Mouse (Mus musculus): ENCODE measurements around the gene Klf6. TPM values are rescaled to one million over a fixed set of nuclear protein-coding genes. Genes with fewer than 3 reads are reported as not detected.

The Klf6 gene
- polyA plus RNA-seq, 1 experiment from 2014 or later: 63.8 TPM

DNA sequence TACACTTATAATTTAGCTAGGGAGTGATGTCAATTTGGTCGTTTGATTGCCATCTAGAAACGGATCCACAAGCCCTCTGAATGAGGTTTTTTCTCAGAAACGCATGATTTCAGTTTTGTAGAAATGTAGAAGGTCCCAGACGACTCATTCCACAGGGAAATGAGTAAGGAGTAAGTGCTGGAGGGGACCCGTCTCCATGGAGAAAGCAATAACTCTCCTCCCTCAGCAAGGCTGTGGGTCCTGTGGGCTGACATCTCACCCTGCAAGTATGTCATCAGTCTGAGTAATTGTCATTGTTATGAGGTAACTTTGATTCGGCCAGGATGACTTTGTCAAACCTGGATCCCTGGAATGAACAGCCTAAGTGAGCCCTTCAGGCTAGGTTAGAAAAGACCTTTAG lies 4.8 kb downstream of the Klf6 start:
- Histone ChIP-seq H3K27me3 (no peaks in the 10 kb centered on the region), H3K4me2 (no peak overlapping the region), H3K36me3 (replicated peaks) (peaks cover 38% of the 10 kb centered on the region), H3K4me1 (peaks cover 34% of the 10 kb centered on the region), H3K4me3 (replicated peaks) (no peak overlapping the region), H3K9ac (no peak overlapping the region), H3K9me3 (no peaks in the 10 kb centered on the region), H3K27ac (no peak overlapping the region)
- no peak for ATAC-seq (ENCODE audit: low FRiP score)
- WGBS: 90% methylated on average over 6 of the region's 6 CpGs

- H3K4me2 ChIP-seq: no peak overlapping the region
- ATAC-seq (ENCODE audit: low FRiP score): no peak
Observed at GRCm38 (mm10) chr13:5866532-5866931, 5.2 kb downstream of the Klf6 start.

DNA sequence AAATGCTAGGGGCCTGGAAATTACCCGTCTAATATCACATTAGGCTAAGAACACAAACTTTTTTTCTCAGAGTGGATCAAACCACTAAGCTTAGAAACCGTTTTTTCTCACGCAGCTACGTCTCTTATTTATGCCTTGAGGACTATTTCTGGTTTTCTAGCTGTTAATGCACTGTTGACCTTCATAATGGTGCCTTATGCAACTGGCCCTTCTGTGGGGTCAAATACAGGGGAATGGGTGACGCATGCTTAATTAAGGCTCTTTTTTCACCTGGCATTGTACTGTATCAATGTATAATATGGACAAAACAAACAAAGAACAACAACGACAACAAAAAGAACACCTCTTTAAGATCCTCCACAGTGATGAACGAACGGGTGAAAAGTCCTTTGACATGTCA lies 7.1 kb downstream of the Klf6 start:
- WGBS: 77% methylated on average over 8 of the region's 8 CpGs

More at GRCm38 (mm10) chr13:5866532-5866931, 5.2 kb downstream of the Klf6 start:
- Histone ChIP-seq H3K4me1 (peaks cover 34% of the 10 kb centered on the region), H3K9ac (no peak overlapping the region), H3K27ac (no peak overlapping the region), H3K27me3 (no peaks in the 10 kb centered on the region), H3K4me3 (replicated peaks) (no peak overlapping the region), H3K36me3 (replicated peaks) (peaks cover 38% of the 10 kb centered on the region), H3K9me3 (no peaks in the 10 kb centered on the region)
- 91% methylated on average over 5 of the region's 5 CpGs for whole genome bisulfite sequencing

GRCm38 (mm10) chr13:5869433-5869832 lies 8.2 kb downstream of the Klf6 start:
- H3K36me3 ChIP-seq (replicated peaks): peaks cover 38% of the 10 kb centered on the region
- H3K4me3 ChIP-seq (replicated peaks): no peak overlapping the region
- H3K27me3 ChIP-seq: no peaks in the 10 kb centered on the region
- H3K4me1 ChIP-seq: peaks cover 23% of the 10 kb centered on the region
- no peak overlapping the region for H3K4me2 ChIP-seq
- no peak overlapping the region for H3K27ac ChIP-seq
- H3K9me3 ChIP-seq: no peaks in the 10 kb centered on the region
- 33% methylated on average over 5 of the region's 5 CpGs for WGBS
- H3K9ac ChIP-seq: no peak overlapping the region
- no peak for ATAC-seq (ENCODE audit: low FRiP score)

More for the DNA sequence above, 7.1 kb downstream of the Klf6 start:
- Histone ChIP-seq H3K27me3 (no peaks in the 10 kb centered on the region), H3K4me1 (peaks cover 32% of the 10 kb centered on the region), H3K4me3 (replicated peaks) (no peak overlapping the region), H3K9ac (no peak overlapping the region), H3K4me2 (no peak overlapping the region), H3K36me3 (replicated peaks) (peaks cover 38% of the 10 kb centered on the region), H3K9me3 (no peaks in the 10 kb centered on the region), H3K27ac (no peak overlapping the region)
- no peak for ATAC-seq (ENCODE audit: low FRiP score)

- peaks cover 23% of the 10 kb centered on the region for H3K4me1 ChIP-seq
- peaks cover 38% of the 10 kb centered on the region for H3K36me3 ChIP-seq (replicated peaks)
- H3K27ac ChIP-seq: no peak overlapping the region
- peak overlapping the region; percentile 13; the same call in 1 of the 2 replicates for H3K4me2 ChIP-seq
- WGBS: 3% methylated on average over 7 of the region's 7 CpGs
- ATAC-seq (ENCODE audit: low FRiP score): 0 out of 2 replicates have a peak, but pooled peaks have one; percentile 39
- no peak overlapping the region for H3K4me3 ChIP-seq (replicated peaks)
- no peak overlapping the region for H3K9ac ChIP-seq
- H3K9me3 ChIP-seq: no peaks in the 10 kb centered on the region
- H3K27me3 ChIP-seq: no peaks in the 10 kb centered on the region
Observed at GRCm38 (mm10) chr13:5869842-5870241, 8.6 kb downstream of the Klf6 start.

- H3K27me3 ChIP-seq: no peaks in the 10 kb centered on the region
- no peak overlapping the region for H3K27ac ChIP-seq
- H3K36me3 ChIP-seq (replicated peaks): peaks cover 30% of the 10 kb centered on the region
- peak; percentile 62; the same call in 1 of the 2 replicates for ATAC-seq (ENCODE audit: low FRiP score)
- H3K4me1 ChIP-seq: peaks cover 17% of the 10 kb centered on the region
- WGBS: 14% methylated on average over 15 of the region's 15 CpGs
- H3K4me3 ChIP-seq (replicated peaks): no peak overlapping the region
- peak overlapping the region; percentile 12; the same call in 1 of the 2 replicates for H3K9ac ChIP-seq
- H3K9me3 ChIP-seq: no peaks in the 10 kb centered on the region
- H3K4me2 ChIP-seq: peak overlapping the region; percentile 30
Observed at GRCm38 (mm10) chr13:5870382-5871272, 9.3 kb downstream of the Klf6 start.

DNA sequence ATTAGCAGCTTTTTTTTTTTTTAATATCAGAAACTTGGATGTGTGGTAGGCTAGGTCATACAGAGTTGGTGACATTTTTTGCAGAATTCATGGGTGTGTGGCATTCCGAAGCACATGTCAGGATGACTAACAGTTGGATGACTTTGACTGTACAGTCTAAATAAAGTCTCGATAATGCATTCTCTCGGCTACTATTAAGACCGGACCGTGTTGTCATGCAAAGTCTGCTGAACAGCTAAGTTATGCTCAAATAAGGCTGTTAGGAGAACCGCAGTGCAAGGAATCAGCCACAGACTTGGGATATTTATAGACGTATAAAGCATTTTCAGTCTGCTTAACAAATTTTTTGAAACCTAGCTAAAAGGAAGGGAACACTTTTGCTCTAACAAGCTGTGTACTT lies 10.1 kb downstream of the Klf6 start:
- Histone ChIP-seq H3K36me3 (replicated peaks) (peaks cover 22% of the 10 kb centered on the region), H3K4me2 (no peak overlapping the region), H3K27ac (no peak overlapping the region), H3K27me3 (no peaks in the 10 kb centered on the region), H3K9ac (no peak overlapping the region), H3K4me3 (replicated peaks) (no peak overlapping the region), H3K9me3 (no peaks in the 10 kb centered on the region), H3K4me1 (peaks cover 17% of the 10 kb centered on the region)
- WGBS: 83% methylated on average over 7 of the region's 7 CpGs
- ATAC-seq (ENCODE audit: low FRiP score): no peak

- Histone ChIP-seq H3K4me2 (no peak overlapping the region), H3K27ac (no peak overlapping the region), H3K9me3 (no peaks in the 10 kb centered on the region), H3K36me3 (replicated peaks) (0 out of 2 replicates have a peak, but pooled peaks cover 1% of the 10 kb centered on the region), H3K4me3 (replicated peaks) (no peak overlapping the region), H3K9ac (no peak overlapping the region), H3K4me1 (peaks cover 17% of the 10 kb centered on the region), H3K27me3 (no peaks in the 10 kb centered on the region)
- 77% methylated on average over 3 of the region's 3 CpGs for WGBS
- no peak for ATAC-seq (ENCODE audit: low FRiP score)
Observed at GRCm38 (mm10) chr13:5873681-5874080, 12.4 kb downstream of the Klf6 start.

DNA sequence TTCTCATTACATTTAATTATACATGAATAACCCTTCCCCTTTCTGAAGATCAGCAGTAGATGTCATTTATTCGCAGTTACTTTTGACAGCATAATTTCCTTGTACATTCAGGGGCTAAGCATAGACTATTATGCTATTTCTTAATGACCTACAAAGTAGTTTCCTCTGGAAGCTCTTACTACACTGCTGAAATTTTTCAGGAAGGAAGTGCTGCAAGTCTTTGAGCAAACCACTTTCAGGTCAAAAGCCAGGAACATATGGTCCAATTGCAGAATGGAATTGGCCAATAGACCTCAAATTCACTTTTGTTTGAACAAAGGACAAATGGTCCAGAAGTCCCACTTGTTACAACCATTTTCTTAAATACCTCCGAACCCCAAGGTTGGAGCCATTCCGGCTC lies 14.2 kb downstream of the Klf6 start:
- peaks cover 5% of the 10 kb centered on the region for H3K4me1 ChIP-seq
- WGBS: 95% methylated on average over 3 of the region's 3 CpGs
- H3K9ac ChIP-seq: no peak overlapping the region
- no peak for ATAC-seq (ENCODE audit: low FRiP score)
- H3K27ac ChIP-seq: no peak overlapping the region
- no peaks in the 10 kb centered on the region for H3K36me3 ChIP-seq (replicated peaks)
- H3K9me3 ChIP-seq: no peaks in the 10 kb centered on the region
- H3K27me3 ChIP-seq: no peaks in the 10 kb centered on the region
- H3K4me3 ChIP-seq (replicated peaks): no peak overlapping the region
- H3K4me2 ChIP-seq: no peak overlapping the region

GRCm38 (mm10) chr13:5878748-5879147 lies 17.5 kb downstream of the Klf6 start:
- Histone ChIP-seq H3K36me3 (replicated peaks) (no peaks in the 10 kb centered on the region), H3K27me3 (no peaks in the 10 kb centered on the region), H3K4me3 (replicated peaks) (no peak overlapping the region), H3K27ac (no peak overlapping the region), H3K4me1 (no peaks in the 10 kb centered on the region), H3K4me2 (no peak overlapping the region), H3K9ac (no peak overlapping the region), H3K9me3 (no peaks in the 10 kb centered on the region)
- ATAC-seq (ENCODE audit: low FRiP score): no peak
- 51% methylated on average over 4 of the region's 4 CpGs for WGBS

DNA sequence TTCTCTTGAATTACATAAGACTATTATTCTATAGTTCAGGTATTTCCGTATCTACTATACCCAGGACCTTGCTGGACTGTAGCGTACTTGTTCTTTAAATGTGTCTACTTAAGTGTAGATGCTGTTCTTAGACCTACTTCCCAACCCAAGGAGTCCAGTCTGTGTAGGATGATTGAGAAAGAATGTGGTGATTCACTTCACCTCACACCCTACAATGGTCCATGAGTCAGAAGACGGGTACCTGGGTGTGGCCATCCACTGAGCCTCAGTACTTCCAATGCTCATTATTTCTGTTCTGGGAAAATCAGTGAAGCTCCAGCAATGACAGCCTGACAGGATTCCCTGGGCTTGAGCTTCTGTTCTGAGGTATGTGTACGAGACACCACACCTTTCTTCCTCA lies 25.5 kb downstream of the Klf6 start:
- no peak overlapping the region for H3K4me2 ChIP-seq
- no peak overlapping the region for H3K4me3 ChIP-seq (replicated peaks)
- no peaks in the 10 kb centered on the region for H3K36me3 ChIP-seq (replicated peaks)
- H3K27me3 ChIP-seq: no peaks in the 10 kb centered on the region
- H3K27ac ChIP-seq: no peak overlapping the region
- H3K4me1 ChIP-seq: no peaks in the 10 kb centered on the region
- no peak overlapping the region for H3K9ac ChIP-seq
- WGBS: 94% methylated on average over 4 of the region's 4 CpGs
- H3K9me3 ChIP-seq: no peaks in the 10 kb centered on the region
- ATAC-seq (ENCODE audit: low FRiP score): no peak

- Histone ChIP-seq H3K4me1 (no peaks in the 10 kb centered on the region), H3K27ac (no peak overlapping the region), H3K9ac (no peak overlapping the region), H3K4me2 (no peak overlapping the region), H3K9me3 (no peaks in the 10 kb centered on the region), H3K36me3 (replicated peaks) (no peaks in the 10 kb centered on the region), H3K4me3 (replicated peaks) (no peak overlapping the region), H3K27me3 (no peaks in the 10 kb centered on the region)
- WGBS: 79% methylated on average over 5 of the region's 5 CpGs
- no peak for ATAC-seq (ENCODE audit: low FRiP score)
Observed at GRCm38 (mm10) chr13:5888164-5888563, 26.9 kb downstream of the Klf6 start.

DNA sequence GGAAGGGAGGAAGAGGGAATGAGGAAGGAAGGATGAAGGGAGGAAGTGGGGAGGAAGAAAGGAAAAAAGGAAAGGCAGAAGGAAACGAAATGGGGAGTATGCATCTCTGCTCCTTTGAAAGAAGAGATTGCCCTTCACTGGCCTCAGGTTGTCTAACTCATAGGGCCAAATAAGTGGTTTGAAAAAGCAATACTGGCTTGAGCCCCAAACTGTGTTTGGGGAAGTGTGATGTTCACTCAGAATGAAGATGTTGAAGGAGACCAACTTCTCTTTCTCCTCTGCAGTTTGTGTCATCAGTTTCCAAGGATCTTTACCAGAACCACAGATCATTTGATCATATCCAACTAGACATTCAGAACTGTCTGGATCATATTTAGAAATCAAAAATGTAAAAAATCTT lies 27.4 kb downstream of the Klf6 start:
- H3K27me3 ChIP-seq: no peaks in the 10 kb centered on the region
- no peak overlapping the region for H3K9ac ChIP-seq
- no peaks in the 10 kb centered on the region for H3K9me3 ChIP-seq
- no peak overlapping the region for H3K4me2 ChIP-seq
- no peaks in the 10 kb centered on the region for H3K36me3 ChIP-seq (replicated peaks)
- 87% methylated on average over 1 of the region's 1 CpGs for WGBS
- no peak for ATAC-seq (ENCODE audit: low FRiP score)
- H3K27ac ChIP-seq: no peak overlapping the region
- H3K4me1 ChIP-seq: no peaks in the 10 kb centered on the region
- no peak overlapping the region for H3K4me3 ChIP-seq (replicated peaks)

Measured in forebrain, embryonic 12.5 days (tissue).